Mouse (Mus musculus): ENCODE data around the gene Cdc42se2.

Cdc42se2 gene

DNA sequence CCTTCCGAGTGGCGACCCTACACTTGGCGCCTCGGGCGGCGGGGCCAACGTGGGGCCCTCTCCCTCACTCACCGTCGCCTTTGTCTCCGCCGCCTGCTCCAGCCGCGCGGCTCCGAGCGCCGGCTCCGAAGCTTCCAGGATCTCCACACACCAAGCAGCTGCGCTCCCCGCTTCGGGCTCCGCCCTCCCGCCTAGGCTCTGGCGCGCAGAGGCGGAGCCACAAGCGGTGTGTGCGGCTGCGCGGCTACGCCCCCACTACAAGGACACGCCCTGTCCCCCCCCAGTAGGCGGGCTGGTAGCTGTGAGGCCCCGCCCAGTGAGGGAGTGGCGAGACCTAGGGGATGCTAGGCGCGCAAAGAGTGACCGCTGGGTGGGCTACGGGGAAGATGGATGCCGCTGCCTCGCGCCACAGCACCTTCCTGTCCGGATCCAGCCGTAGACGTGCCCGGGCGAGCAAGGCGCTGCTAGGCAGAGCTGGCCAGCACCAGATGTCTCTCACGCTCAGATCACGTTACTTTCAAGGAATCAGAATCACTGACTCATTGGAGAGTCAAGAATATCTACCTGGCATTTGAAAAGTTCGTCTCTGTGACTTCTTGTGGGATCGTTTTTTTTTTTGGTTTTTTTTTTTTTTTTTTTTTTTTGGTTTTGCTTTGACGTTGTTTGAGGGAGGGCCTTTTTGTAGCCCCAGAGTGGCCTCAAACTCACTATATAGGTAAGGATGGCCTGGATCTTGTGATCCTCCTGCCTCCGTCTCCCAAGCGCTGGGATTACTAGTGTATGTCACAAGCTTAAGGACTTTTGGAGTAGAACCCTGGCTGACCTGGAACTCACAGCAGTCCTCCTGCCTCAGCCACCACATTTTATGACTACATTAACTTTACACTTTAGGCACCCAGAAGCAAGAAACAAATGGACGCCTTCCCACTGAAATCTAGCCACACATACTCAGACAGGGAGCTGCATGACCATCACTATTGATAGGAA is at the start of gene Cdc42se2:
TSS of gene Cdc42se2 (minus strand) at position 188 of the 987 bp plus-strand sequence.
- DNase-seq (ENCODE audit: low read depth): peak; percentile 97

- DNase-seq (ENCODE audit: low read depth): no peak
These were observed 48.6 kb upstream of the Cdc42se2 start for GRCm38 (mm10) chr11:54836106-54836505.

DNA sequence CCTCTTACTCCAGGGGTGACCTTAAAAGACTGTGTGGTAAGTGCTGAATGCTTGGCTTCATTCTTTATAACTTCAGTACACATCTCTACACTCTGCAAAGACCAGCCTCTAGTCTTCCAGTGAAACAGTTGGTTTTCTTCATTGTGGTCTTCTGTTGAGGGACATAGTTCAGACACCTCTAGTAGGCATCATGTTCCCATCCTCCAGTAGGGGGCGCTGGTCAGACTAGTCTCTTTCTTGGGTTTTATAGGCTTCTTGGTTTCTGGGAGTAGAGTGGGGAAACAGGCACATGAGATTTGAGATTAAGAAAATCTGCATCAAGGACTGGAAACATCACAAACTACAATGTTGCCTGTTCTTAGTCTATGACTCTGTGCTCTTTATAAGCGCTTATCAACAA is 47.1 kb upstream of the Cdc42se2 start:
- peak; percentile 81 for DNase-seq (ENCODE audit: low read depth)

DNA sequence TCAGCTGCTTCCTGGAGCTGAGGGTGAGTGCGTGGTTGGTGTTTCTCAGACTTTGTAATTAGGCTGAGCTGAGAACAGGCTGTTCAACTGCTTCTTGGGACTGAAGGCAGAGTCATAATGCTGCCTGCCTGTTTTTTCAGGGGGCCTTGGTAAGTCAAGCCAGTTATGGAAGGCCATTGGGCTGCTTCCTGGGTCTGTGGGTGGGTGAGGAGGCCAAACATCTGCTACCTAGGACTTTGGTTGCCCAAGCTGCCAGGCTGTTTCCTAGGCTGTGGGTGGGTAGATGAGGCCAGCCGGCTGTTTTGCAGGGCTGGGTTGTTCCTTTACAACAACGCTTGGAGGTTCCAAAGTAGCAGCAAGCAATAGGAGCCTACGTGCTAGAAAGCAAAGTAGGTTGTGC is 46.4 kb upstream of the Cdc42se2 start:
- DNase-seq (ENCODE audit: low read depth): no peak

GRCm38 (mm10) chr11:54826819-54827218 is 39.3 kb upstream of the Cdc42se2 start:
- no peak for DNase-seq (ENCODE audit: low read depth)

GRCm38 (mm10) chr11:54825774-54826173 is 38.3 kb upstream of the Cdc42se2 start:
- no peak for DNase-seq (ENCODE audit: low read depth)

GRCm38 (mm10) chr11:54823467-54823866 is 36.0 kb upstream of the Cdc42se2 start:
- no peak for DNase-seq (ENCODE audit: low read depth)

DNA sequence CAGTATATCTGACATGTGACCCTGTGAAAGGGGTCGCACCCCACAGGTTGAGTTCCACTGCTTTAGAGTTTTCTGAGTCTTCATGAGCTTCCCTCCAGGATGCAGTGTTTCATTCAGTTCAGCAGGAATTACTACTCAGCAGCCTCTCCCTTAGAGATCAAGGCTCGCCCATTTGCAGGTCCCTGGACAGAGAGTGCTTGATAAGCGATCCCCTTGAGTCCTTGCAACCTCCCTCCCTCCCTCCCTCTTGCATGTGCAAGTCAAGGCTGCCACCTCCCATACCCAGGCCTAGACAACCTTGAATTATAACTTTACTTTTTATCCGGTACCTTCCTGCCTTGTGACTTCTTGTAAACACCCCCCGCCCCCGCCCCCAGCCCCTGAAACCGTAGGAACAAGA is 32.0 kb upstream of the Cdc42se2 start:
- DNase-seq (ENCODE audit: low read depth): no peak

DNA sequence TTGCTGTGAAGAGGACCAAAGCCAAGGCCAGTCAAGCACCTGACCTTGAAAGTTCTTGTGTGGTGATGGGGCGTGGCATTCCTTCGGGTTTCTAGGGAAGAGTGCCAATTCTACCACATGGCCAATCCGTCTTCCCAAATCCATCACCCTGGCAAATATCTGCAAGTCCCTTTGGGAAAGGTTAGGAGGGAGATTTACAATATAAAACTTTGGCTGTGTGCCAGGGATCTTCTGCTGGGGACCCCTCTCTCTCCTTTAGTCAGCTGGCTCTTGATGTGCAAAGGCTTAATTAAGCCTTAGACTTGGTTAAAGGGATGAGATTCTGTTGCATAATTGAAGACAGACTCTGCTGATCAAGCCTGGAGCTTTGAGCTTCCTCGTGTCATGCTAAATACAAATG is 30.0 kb upstream of the Cdc42se2 start:
- DNase-seq (ENCODE audit: low read depth): no peak

- DNase-seq (ENCODE audit: low read depth): no peak
These were observed 28.2 kb upstream of the Cdc42se2 start for GRCm38 (mm10) chr11:54815659-54816058.

GRCm38 (mm10) chr11:54812812-54813516 is 25.5 kb upstream of the Cdc42se2 start:
- DNase-seq (ENCODE audit: low read depth): no peak

DNA sequence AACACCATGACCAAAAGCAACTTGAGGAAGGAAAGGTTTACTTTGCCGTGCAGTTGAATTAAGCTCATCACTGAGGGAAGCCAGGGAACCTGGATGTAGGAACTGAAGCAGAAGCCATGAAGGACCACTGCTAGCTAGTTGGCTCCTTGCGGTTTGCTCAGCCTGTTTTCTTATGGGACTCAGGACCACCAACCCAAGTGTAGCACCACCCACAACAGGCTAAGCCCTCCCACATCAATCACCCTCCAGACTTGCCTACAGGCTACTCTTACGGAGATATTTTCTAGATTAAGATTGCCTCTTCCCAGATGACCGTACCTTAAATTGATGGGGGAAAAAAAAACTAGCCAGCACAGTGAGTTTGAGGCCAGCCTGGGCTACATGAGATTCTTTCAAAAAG is 24.8 kb upstream of the Cdc42se2 start:
- DNase-seq (ENCODE audit: low read depth): no peak

DNA sequence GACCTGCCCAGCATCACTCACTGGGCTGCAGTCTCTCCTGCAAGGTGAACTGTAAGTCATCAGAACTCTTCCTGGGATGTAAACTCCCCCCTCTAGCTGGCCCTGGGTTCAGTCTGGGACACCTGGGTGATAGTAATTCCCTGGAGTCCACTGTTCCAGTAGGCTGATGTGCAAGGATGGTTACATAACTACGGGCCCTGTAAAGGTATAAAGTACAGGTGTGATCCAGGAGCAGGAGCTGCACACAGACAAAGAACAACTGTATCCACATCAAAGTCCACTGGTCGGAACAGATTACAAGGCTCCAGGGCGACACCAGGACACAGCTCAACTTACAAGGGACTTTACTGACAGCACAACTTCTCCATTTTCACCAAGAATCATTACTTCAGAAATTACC is 23.6 kb upstream of the Cdc42se2 start:
- no peak for DNase-seq (ENCODE audit: low read depth)

GRCm38 (mm10) chr11:54809582-54809981 is 22.1 kb upstream of the Cdc42se2 start:
- DNase-seq (ENCODE audit: low read depth): no peak

DNA sequence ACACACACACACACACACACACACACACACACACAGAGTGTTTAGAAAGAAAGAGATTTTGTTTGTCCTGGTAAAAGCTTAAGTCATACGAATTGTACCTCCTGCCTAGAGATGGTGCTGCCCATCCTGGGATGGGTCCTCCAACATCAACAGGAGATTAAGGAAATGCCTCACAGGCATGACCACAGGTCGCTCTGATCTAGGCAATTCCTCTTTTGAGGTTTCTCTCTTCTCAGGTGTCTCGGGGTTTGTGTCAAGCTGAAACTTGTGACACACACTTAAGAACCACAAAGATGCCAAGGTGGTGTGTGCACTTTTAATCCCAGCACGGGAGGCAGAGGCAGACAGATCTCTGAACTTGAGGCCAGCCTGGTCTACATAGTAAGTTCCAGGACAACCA is 20.7 kb upstream of the Cdc42se2 start:
- peak; percentile 83 for DNase-seq (ENCODE audit: low read depth)

- peak; percentile 91 for DNase-seq (ENCODE audit: low read depth)
These were observed 20.2 kb upstream of the Cdc42se2 start for GRCm38 (mm10) chr11:54807669-54808068.

DNA sequence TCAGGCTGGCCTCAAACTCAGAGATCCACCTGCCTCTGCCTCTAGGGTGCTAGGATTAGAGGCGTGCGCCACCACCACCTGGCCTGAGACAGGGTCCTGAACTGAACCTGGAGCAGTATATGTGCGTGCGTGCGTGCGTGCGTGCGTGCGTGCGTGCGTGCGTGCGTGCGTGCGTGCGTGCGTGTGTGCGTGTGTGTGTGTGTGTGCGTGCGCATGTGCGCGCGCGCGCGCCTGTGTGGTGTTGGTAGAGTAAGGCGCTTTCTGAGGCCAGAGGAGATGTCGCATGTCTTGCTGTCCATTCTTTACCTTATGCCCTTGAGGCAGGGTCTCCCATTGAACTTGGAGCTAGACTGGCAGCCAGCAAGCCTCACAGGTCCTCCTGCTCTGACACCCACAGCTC is 19.4 kb upstream of the Cdc42se2 start:
- DNase-seq (ENCODE audit: low read depth): no peak

DNA sequence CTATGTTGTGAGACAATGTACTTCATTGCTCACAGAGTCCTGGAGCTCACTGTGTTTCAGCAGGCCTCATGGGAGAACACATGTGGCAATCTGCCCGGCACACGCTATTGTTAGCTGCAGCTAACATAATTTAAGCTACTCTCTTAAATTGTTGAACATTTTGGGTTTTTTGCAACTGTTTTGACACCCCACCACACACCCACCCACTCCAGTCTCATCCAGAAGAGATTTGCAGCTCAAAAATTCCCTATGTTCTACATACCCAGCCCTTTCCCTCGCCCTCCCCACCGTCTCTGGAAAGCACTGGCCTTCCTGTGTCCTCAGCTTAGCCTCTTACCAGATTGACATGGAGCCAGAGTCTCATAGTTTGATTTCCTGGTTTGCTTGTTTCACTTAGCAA is 17.7 kb upstream of the Cdc42se2 start:
- no peak for DNase-seq (ENCODE audit: low read depth)

DNA sequence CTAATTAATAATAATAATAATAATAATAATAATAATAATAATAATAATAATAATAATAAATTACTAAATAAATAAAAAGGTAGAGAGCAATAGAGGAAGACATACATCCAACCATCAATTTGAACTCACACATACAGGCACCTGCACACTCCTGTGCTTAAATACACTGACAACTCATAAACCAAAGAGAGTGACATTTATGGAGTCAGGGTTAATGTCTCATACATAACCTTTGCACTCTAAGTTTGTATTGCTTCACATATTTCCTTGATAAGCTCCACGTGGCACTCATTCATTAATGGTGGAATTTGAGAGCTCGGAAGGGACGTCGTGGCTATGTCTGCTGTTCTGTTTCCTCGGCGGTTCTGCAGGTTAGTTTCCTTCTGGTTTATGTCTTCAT is 15.1 kb upstream of the Cdc42se2 start:
- no peak for DNase-seq (ENCODE audit: low read depth)

DNA sequence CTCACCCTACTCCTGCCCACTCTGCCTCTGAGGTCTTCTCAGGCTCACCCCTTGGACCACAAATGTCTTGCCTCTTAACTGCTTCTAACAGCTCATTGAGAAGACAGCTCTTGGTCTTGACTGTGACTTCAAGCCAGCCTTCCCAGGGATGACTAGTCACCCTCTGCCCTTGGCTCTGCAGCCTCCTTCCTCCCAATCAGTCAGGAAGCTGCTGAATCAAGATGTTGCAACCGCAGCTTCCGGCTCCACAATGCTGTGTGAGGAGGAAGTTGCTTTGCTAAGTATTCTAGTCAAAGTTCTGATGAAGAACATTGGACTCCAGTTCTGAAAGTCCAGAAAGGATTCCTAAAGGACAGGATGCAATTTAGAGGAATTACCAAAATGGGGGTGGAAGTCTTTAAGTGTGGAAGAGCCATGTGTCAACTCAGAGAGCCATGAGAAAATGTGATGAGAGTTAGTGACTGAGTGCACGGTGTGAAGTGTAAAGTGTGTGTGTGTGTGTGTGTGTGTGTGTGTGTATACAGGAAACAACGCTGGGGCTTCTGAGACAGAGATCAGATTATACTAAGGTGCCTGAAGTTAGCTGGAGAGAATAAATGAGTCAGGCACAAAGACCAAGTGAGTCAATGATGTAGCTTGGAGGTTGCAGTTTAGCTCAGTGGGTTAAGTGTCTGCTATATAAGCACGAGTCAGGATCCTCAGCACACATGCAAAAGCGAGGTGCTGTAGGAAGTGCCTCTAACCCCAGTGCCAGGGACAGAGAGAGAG is 14.5 kb upstream of the Cdc42se2 start:
- peak; percentile 90 for DNase-seq (ENCODE audit: low read depth)

DNA sequence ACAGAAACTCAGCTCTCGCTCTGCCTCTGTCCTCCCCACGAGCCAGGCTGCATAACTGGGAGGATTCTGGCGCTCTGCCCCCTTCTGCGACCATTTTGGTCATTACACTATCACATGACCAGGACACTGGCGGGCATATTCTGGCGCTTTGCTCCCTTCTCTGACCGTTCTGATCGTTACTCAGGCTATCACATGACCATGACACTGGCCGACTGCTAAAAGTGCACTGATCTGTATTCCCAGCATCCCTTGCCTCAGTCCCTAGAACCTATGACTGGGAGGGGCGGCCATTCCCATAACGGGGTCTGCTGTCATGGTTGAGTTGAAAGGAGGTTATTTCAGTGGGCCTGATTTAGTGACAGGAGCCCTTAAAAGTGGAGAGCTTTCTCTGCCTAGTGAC is 9.1 kb upstream of the Cdc42se2 start:
- no peak for DNase-seq (ENCODE audit: low read depth)

GRCm38 (mm10) chr11:54794678-54795077 is 7.2 kb upstream of the Cdc42se2 start:
- no peak for DNase-seq (ENCODE audit: low read depth)
